Mouse (Mus musculus) ES-E14 (cell line): ENCODE data around the gene Zfp213.

ENCODE experiments used
- CHD2 ChIP-seq: IDR thresholded peaks from 2 replicates; pipeline ENCODE4 v1.6.1; 2014; ENCODE audit warnings: mild to moderate bottlenecking, low read depth, low read length, inconsistent platforms
- HCFC1 ChIP-seq: IDR thresholded peaks from 2 replicates; pipeline ENCODE4 v1.6.1; 2012; ENCODE audit warnings: low read length, inconsistent platforms, borderline replicate concordance; ENCODE audit not compliant: insufficient read depth
- MAFK ChIP-seq: IDR thresholded peaks from 2 replicates; pipeline ENCODE4 v1.6.1; 2014; ENCODE audit warnings: mild to moderate bottlenecking, low read depth, low read length, inconsistent platforms; ENCODE audit not compliant: insufficient read depth
- ZC3H11A ChIP-seq: IDR thresholded peaks from 2 replicates; pipeline ENCODE4 v1.6.1; 2012; ENCODE audit warnings: low read depth, mild to moderate bottlenecking, inconsistent platforms, low read length, borderline replicate concordance
- ZNF384 ChIP-seq: IDR thresholded peaks from 2 replicates; pipeline ENCODE4 v1.6.1; 2012; ENCODE audit warnings: low read depth, low read length, inconsistent platforms

GRCm38 (mm10) chr17:23550188-23550791 is 13.7 kb downstream of the Zfp213 start:
- TF ChIP-seq ZC3H11A (no peak), HCFC1 (no peak), CHD2 (no peak), MAFK (peak; percentile 90), ZNF384 (no peak)
